Mouse (Mus musculus): ENCODE measurements around the gene Gpr176. TPM values are rescaled to one million over a fixed set of nuclear protein-coding genes. Genes with fewer than 3 reads are reported as not detected.

Gene Gpr176
- total and polyA plus RNA-seq, 3 experiments: not detected

DNA sequence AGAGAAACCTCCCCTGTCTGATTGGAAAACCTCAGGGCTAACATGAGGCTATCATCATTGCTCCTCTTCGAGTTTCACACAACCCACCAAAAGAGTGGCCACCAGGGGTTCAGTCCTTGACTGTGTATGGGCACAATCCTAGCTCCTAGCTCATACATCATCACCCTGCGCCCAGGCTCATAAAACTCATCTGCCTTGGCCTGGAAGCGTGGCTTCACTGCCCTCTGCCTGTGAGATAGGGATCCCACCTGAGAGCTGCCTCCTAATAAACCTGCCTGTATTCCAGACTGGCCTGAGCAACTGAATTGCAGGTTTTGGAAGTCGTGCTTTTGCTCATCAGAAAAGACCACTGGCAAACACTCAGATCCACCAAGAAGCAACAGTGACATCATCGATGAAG, 10.2 kb upstream of the Gpr176 start:
- DNase-seq (ENCODE audit: low read depth, low spot score): no peak
- Histone ChIP-seq H3K4me3 (ENCODE audit: control insufficient read depth in 1 of 2, insufficient read depth in 1 of 2, low read depth in 2 of 2, low read length in 2 of 2) (no peak overlapping the region), H3K36me3 (ENCODE audit: control insufficient read depth in 1 of 2, insufficient read depth in 2 of 2, low read length in 2 of 2) (peaks cover 0 to 4% of the 10 kb centered on the region in 2 experiments; a peak in 2 of 4 replicates), H3K4me1 (ENCODE audit: control insufficient read depth in 1 of 2, insufficient read depth in 2 of 2, low read length in 2 of 2) (no peaks in the 10 kb centered on the region; a peak in 1 of 4 replicates), H3K27me3 (ENCODE audit: control insufficient read depth in 1 of 2, insufficient read depth in 2 of 2, low read length in 2 of 2) (peaks cover 5 to 9% of the 10 kb centered on the region in 2 experiments; a peak in 3 of 4 replicates), H3K9ac (ENCODE audit: control insufficient read depth, low read depth, low read length, poor library complexity, severe bottlenecking) (no peak overlapping the region), H3K79me2 (ENCODE audit: control insufficient read depth, insufficient read depth, low read length, poor library complexity) (no peaks in the 10 kb centered on the region), H3K27ac (ENCODE audit: control insufficient read depth, low read depth, low read length) (no peak overlapping the region), H3K9me3 (replicated peaks; ENCODE audit: insufficient read depth, low read length) (no peaks in the 10 kb centered on the region)
- no peak for TF ChIP-seq POLR2AphosphoS2 (IDR thresholded peaks at IDR 0.05; ENCODE audit: low read length)
- no peak for TF ChIP-seq HCFC1 (IDR thresholded peaks at IDR 0.05; ENCODE audit: low read depth, low read length)
- no peak for TF ChIP-seq ZKSCAN1 (IDR thresholded peaks at IDR 0.05; ENCODE audit: low read depth, low read length)
- no peak for TF ChIP-seq RAD21 (IDR thresholded peaks at IDR 0.05; ENCODE audit: low read depth, low read length)

DNA sequence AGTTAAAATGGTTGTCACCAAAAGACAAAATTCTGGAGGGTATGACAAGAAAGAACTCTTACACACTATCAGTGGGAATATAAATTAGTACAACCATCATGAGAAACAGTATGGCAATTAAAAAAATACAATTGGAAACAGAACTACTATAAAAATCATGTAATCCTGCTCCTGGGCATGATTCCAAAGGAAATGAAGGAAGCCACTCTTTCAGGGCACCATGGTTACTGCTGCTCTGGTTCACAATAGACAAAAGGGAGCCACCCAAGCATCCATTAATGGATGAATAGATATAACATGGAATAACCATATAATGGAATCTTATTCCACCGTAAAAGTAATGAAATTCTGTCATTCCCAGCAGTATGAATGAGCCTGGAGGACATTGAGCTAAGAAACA, 6.5 kb upstream of the Gpr176 start:
- Histone ChIP-seq H3K4me3 (ENCODE audit: control insufficient read depth in 1 of 2, insufficient read depth in 1 of 2, low read depth in 2 of 2, low read length in 2 of 2) (no peak overlapping the region), H3K4me1 (ENCODE audit: control insufficient read depth in 1 of 2, insufficient read depth in 2 of 2, low read length in 2 of 2) (no peaks in the 10 kb centered on the region), H3K9ac (ENCODE audit: control insufficient read depth, low read depth, low read length, poor library complexity, severe bottlenecking) (no peak overlapping the region), H3K27ac (ENCODE audit: control insufficient read depth, low read depth, low read length) (no peak overlapping the region), H3K36me3 (ENCODE audit: control insufficient read depth in 1 of 2, insufficient read depth in 2 of 2, low read length in 2 of 2) (no peaks in the 10 kb centered on the region), H3K79me2 (ENCODE audit: control insufficient read depth, insufficient read depth, low read length, poor library complexity) (no peaks in the 10 kb centered on the region), H3K27me3 (ENCODE audit: control insufficient read depth in 1 of 2, insufficient read depth in 2 of 2, low read length in 2 of 2) (peaks cover 7 to 16% of the 10 kb centered on the region in 2 experiments), H3K9me3 (replicated peaks; ENCODE audit: insufficient read depth, low read length) (no peaks in the 10 kb centered on the region)
- TF ChIP-seq CHD1 (IDR thresholded peaks at IDR 0.05; ENCODE audit: low read depth, low read length): no peak
- TF ChIP-seq ZMIZ1 (IDR thresholded peaks at IDR 0.05; ENCODE audit: low read depth, low read length): no peak
- no peak for TF ChIP-seq E2F4 (IDR thresholded peaks at IDR 0.05; ENCODE audit: borderline replicate concordance, low read depth, low read length)
- DNase-seq (ENCODE audit: low read depth, low spot score): no peak

DNA sequence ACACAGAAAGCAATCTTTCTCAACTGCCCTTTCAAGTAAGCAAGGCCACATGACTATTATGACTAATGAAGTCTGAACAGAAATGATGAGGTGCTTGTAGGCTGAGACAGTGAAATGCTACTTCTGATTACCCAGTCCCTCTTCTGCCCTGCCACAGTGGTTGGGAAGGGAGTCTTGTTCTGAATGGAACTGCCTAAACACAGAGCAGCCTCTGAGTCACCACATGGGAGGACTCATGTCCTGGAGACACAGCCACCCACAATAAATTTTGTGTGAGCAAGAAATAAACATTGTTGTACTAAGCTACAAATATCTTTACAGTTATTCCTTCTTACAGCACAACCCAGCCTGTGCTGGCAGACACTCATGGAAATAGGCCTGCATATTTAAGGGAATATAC, 2.7 kb upstream of the Gpr176 start:
- H3K27me3 ChIP-seq (ENCODE audit: control insufficient read depth in 1 of 2, insufficient read depth in 2 of 2, low read length in 2 of 2): peaks cover 2 to 14% of the 10 kb centered on the region in 2 experiments; a peak in 3 of 4 replicates
- no peaks in the 10 kb centered on the region for H3K9me3 ChIP-seq (replicated peaks; ENCODE audit: insufficient read depth, low read length)

More for the DNA sequence above, 2.7 kb upstream of the Gpr176 start:
- Histone ChIP-seq H3K79me2 (ENCODE audit: control insufficient read depth, insufficient read depth, low read length, poor library complexity) (no peaks in the 10 kb centered on the region), H3K4me1 (ENCODE audit: control insufficient read depth in 1 of 2, insufficient read depth in 2 of 2, low read length in 2 of 2) (no peaks in the 10 kb centered on the region), H3K36me3 (ENCODE audit: control insufficient read depth in 1 of 2, insufficient read depth in 2 of 2, low read length in 2 of 2) (no peaks in the 10 kb centered on the region), H3K4me3 (ENCODE audit: control insufficient read depth in 1 of 2, insufficient read depth in 1 of 2, low read depth in 2 of 2, low read length in 2 of 2) (no peak overlapping the region), H3K9ac (ENCODE audit: control insufficient read depth, low read depth, low read length, poor library complexity, severe bottlenecking) (no peak overlapping the region), H3K27ac (ENCODE audit: control insufficient read depth, low read depth, low read length) (no peak overlapping the region)
- TF ChIP-seq MEF2A (IDR thresholded peaks at IDR 0.05; ENCODE audit: extremely low read depth, insufficient replicate concordance, low read depth, low read length, poor library complexity, severe bottlenecking) (no peak), ETS1 (IDR thresholded peaks at IDR 0.05; ENCODE audit: low read depth, low read length) (no peak), BHLHE40 (IDR thresholded peaks at IDR 0.05; ENCODE audit: borderline replicate concordance, low read depth, low read length) (no peak), NRF1 (IDR thresholded peaks at IDR 0.05; ENCODE audit: insufficient read depth, low read depth, low read length, poor library complexity, severe bottlenecking) (no peak), UBTF (IDR thresholded peaks at IDR 0.05; ENCODE audit: borderline replicate concordance, insufficient read depth, low read depth, low read length) (no peak), MAZ (IDR thresholded peaks at IDR 0.05; ENCODE audit: low read depth, low read length) (no peak), KAT2A (conservative IDR thresholded peaks at IDR 0.05; ENCODE audit: low read depth, low read length) (no peak), HCFC1 (IDR thresholded peaks at IDR 0.05; ENCODE audit: low read depth, low read length) (no peak), MXI1 (IDR thresholded peaks at IDR 0.05; ENCODE audit: low read depth, low read length) (no peak), GATA1 (IDR thresholded peaks at IDR 0.05; ENCODE audit: low read depth, low read length) (no peak), ZNF384 (IDR thresholded peaks at IDR 0.05; ENCODE audit: low read depth, low read length) (no peak), USF1 (IDR thresholded peaks at IDR 0.05; ENCODE audit: low read depth, low read length) (no peak), POLR2AphosphoS2 (IDR thresholded peaks at IDR 0.05; ENCODE audit: low read length) (no peak), ZKSCAN1 (IDR thresholded peaks at IDR 0.05; ENCODE audit: low read depth, low read length) (no peak), ZMIZ1 (IDR thresholded peaks at IDR 0.05; ENCODE audit: low read depth, low read length) (no peak), JUND (IDR thresholded peaks at IDR 0.05; ENCODE audit: low read depth, low read length) (no peak), CTCF (IDR thresholded peaks at IDR 0.05 in 2 of 3, conservative IDR thresholded peaks at IDR 0.05 in 1 of 3; ENCODE audit: control insufficient read depth in 1 of 3, insufficient read depth in 1 of 3, low read depth in 2 of 3, low read length in 3 of 3, poor library complexity in 1 of 3, severe bottlenecking in 1 of 3) (no peak)
- DNase-seq (ENCODE audit: low read depth, low spot score): no peak
